In genomic region chr13:8134764-8135163, GRCm38 (mm10) we compare ENCODE assay signal across 26 mouse cellular contexts.
"Had no signal": no experiment of that assay in that cellular context is flagged by ENCODE, and none has a peak within 500 bp of the region (broad histone marks: within the 10 kb centered on the region; RNA-seq: fewer than 3 reads in every experiment).

No protein-coding gene starts in this region.

- H3K27me3 ChIP-seq: embryonic facial prominence, embryonic 12.5 days; embryonic facial prominence, embryonic 13.5 days; embryonic facial prominence, embryonic 15.5 days; forebrain, embryonic 12.5 days; forebrain, embryonic 13.5 days; forebrain, embryonic 15.5 days had no signal

- DNase-seq: cerebellum, postnatal 10 days; cerebellum, postnatal 14 days; cerebellum, postnatal 25 days; cerebellum, postnatal 36 days; embryo, embryonic 11 days; forebrain, postnatal 0 days; gastrocnemius, adult 2 months; gastrocnemius, postnatal 10 days; gastrocnemius, postnatal 14 days; gastrocnemius, postnatal 25 days; gastrocnemius, postnatal 36 days; heart, adult 11 months; heart, adult 18-20 months; heart, adult 2 months had no signal

- H3K9ac ChIP-seq: embryonic facial prominence, embryonic 12.5 days; embryonic facial prominence, embryonic 13.5 days; embryonic facial prominence, embryonic 15.5 days; forebrain, embryonic 12.5 days; forebrain, embryonic 13.5 days; forebrain, embryonic 15.5 days; forebrain, postnatal 0 days had no signal

- H3K9me3 ChIP-seq: embryonic facial prominence, embryonic 10.5 days; embryonic facial prominence, embryonic 12.5 days; embryonic facial prominence, embryonic 13.5 days; embryonic facial prominence, embryonic 15.5 days; forebrain, embryonic 10.5 days; forebrain, embryonic 12.5 days; forebrain, embryonic 13.5 days; forebrain, embryonic 15.5 days; heart, embryonic 10.5 days had no signal

- H3K4me1 ChIP-seq: embryonic facial prominence, embryonic 10.5 days; embryonic facial prominence, embryonic 12.5 days; embryonic facial prominence, embryonic 13.5 days; embryonic facial prominence, embryonic 15.5 days; forebrain, embryonic 10.5 days; forebrain, embryonic 12.5 days; forebrain, embryonic 13.5 days; forebrain, embryonic 15.5 days; heart, embryonic 10.5 days had no signal

- H3K36me3 ChIP-seq: embryonic facial prominence, embryonic 10.5 days; embryonic facial prominence, embryonic 12.5 days; embryonic facial prominence, embryonic 13.5 days; embryonic facial prominence, embryonic 15.5 days; forebrain, embryonic 10.5 days; forebrain, embryonic 12.5 days; forebrain, embryonic 15.5 days; heart, embryonic 10.5 days had no signal

- H3K4me3 ChIP-seq: embryonic facial prominence, embryonic 10.5 days; embryonic facial prominence, embryonic 12.5 days; embryonic facial prominence, embryonic 13.5 days; embryonic facial prominence, embryonic 15.5 days; erythroblast, embryonic 14.5 days; forebrain, embryonic 10.5 days; forebrain, embryonic 12.5 days; forebrain, embryonic 13.5 days; forebrain, embryonic 15.5 days; gastrocnemius, adult 2 months; heart, adult 2 months; heart, embryonic 10.5 days had no signal

- H3K27ac ChIP-seq: embryonic facial prominence, embryonic 10.5 days; embryonic facial prominence, embryonic 12.5 days; embryonic facial prominence, embryonic 13.5 days; embryonic facial prominence, embryonic 15.5 days; forebrain, embryonic 10.5 days; forebrain, embryonic 12.5 days; forebrain, embryonic 13.5 days; forebrain, embryonic 15.5 days; gastrocnemius, adult 2 months; heart, adult 2 months; heart, embryonic 10.5 days had no signal

- ATAC-seq: forebrain, embryonic 13.5 days; forebrain, embryonic 14.5 days; forebrain, embryonic 15.5 days; forebrain, embryonic 16.5 days; forebrain, postnatal 0 days had no signal
